ENCODE assay signal across 38 mouse cellular contexts in the genomic region with DNA sequence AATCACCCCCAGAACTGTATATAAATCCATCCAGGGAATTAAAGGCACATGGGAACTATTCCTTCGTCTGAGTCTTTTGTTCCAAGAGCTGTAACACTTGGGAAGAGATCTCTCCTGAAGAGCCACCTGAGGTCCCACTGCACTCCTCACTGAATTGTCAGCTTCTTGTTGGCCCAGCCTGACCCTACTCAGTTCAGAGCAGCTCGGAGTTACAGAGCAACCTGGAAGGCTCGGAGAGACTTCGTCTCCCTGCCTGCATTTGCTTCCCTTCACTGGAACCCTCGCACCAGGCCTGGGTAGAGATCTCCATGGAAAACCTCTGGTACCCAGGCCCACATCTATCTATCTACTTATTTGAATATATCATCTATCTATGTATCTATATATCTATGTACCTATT. TPM values are rescaled to one million over a fixed set of nuclear protein-coding genes. Genes with fewer than 3 reads are reported as not detected.
"Had no signal": no experiment of that assay in that cellular context is flagged by ENCODE, and none has a peak within 500 bp of the region (broad histone marks: within the 10 kb centered on the region; RNA-seq: fewer than 3 reads in every experiment).

No protein-coding gene starts in this region.

- H3K4me3 ChIP-seq: embryonic facial prominence, embryonic 10.5 days; embryonic facial prominence, embryonic 12.5 days; embryonic facial prominence, embryonic 13.5 days; embryonic facial prominence, embryonic 15.5 days; erythroblast, embryonic 14.5 days; forebrain, embryonic 10.5 days; forebrain, embryonic 12.5 days; forebrain, embryonic 13.5 days; forebrain, embryonic 15.5 days; gastrocnemius, adult 2 months; heart, adult 2 months had no signal

- H3K27ac ChIP-seq: embryonic facial prominence, embryonic 10.5 days; embryonic facial prominence, embryonic 12.5 days; embryonic facial prominence, embryonic 13.5 days; embryonic facial prominence, embryonic 15.5 days; forebrain, embryonic 10.5 days; forebrain, embryonic 12.5 days; forebrain, embryonic 13.5 days; forebrain, embryonic 15.5 days; gastrocnemius, adult 2 months; heart, adult 2 months had no signal

- DNase-seq: cerebellum, adult 2 months; cerebellum, adult 8-10 months; cerebellum, adult 9-10 months; cerebellum, adult 9-11 months; cerebellum, postnatal 10 days; cerebellum, postnatal 14 days; cerebellum, postnatal 25 days; cerebellum, postnatal 36 days; embryo, embryonic 11 days; forebrain, postnatal 0 days; gastrocnemius, adult 2 months; gastrocnemius, postnatal 10 days; gastrocnemius, postnatal 14 days; gastrocnemius, postnatal 25 days; gastrocnemius, postnatal 36 days; heart, adult 2 months had no signal

- H3K27me3 ChIP-seq: embryonic facial prominence, embryonic 12.5 days; embryonic facial prominence, embryonic 13.5 days; embryonic facial prominence, embryonic 15.5 days; forebrain, embryonic 12.5 days; forebrain, embryonic 13.5 days; forebrain, embryonic 15.5 days had no signal

- H3K36me3 ChIP-seq: embryonic facial prominence, embryonic 10.5 days; embryonic facial prominence, embryonic 12.5 days; embryonic facial prominence, embryonic 13.5 days; embryonic facial prominence, embryonic 15.5 days; forebrain, embryonic 10.5 days; forebrain, embryonic 12.5 days; forebrain, embryonic 15.5 days had no signal

- H3K4me1 ChIP-seq: embryonic facial prominence, embryonic 10.5 days; embryonic facial prominence, embryonic 12.5 days; embryonic facial prominence, embryonic 13.5 days; embryonic facial prominence, embryonic 15.5 days; forebrain, embryonic 12.5 days; forebrain, embryonic 13.5 days; forebrain, embryonic 15.5 days had no signal

- H3K9me3 ChIP-seq: embryonic facial prominence, embryonic 10.5 days; embryonic facial prominence, embryonic 12.5 days; embryonic facial prominence, embryonic 13.5 days; embryonic facial prominence, embryonic 15.5 days; forebrain, embryonic 10.5 days; forebrain, embryonic 12.5 days; forebrain, embryonic 13.5 days; forebrain, embryonic 15.5 days had no signal

RNA-seq across cellular contexts. Expression of gene 1700012B07Rik, which starts 40.0 kb away (rescaled TPM):
- total RNA-seq: common myeloid progenitor, adult 5-6 weeks; forebrain, postnatal 0 days; gastrocnemius, adult 18-20 months; gastrocnemius, adult 2 months; gastrocnemius, adult 8-10 months; gastrocnemius, postnatal 10 days; gastrocnemius, postnatal 14 days; gastrocnemius, postnatal 25 days; gastrocnemius, postnatal 36 days; gastrocnemius, postnatal 4 days; granulocyte monocyte progenitor cell, adult 5-6 weeks; heart, adult 2 months; heart, adult 8-10 months had no signal
- polyA plus RNA-seq: cerebellum, adult 2 months; cortical plate, adult 2 months; embryonic facial prominence, embryonic 10.5 days; embryonic facial prominence, embryonic 11.5 days; embryonic facial prominence, embryonic 12.5 days; embryonic facial prominence, embryonic 13.5 days; embryonic facial prominence, embryonic 14.5 days; embryonic facial prominence, embryonic 15.5 days; erythroblast, embryonic 14.5 days; forebrain, embryonic 10.5 days; forebrain, embryonic 11.5 days; forebrain, embryonic 12.5 days; forebrain, embryonic 13.5 days; forebrain, embryonic 14.5 days; forebrain, embryonic 15.5 days; forebrain, embryonic 16.5 days; forebrain, postnatal 0 days; frontal cortex, adult 2 months; heart, adult 2 months had no signal
